Mouse (Mus musculus): ENCODE results near the gene Fabp7. TPM values are rescaled to one million over a fixed set of nuclear protein-coding genes. Genes with fewer than 3 reads are reported as not detected.
A peak's percentile ranks its signal among the peaks of the same experiment; 100 is the strongest.

Gene Fabp7
- polyA plus RNA-seq (2014; fragmentation: Nextera tagmentation; extraction: Ambion mirVana), result 5.9 and 7.3 TPM in 2 replicates

- no peak within 1 kb of the TSS for H3K4me3 ChIP-seq (ENCODE audit: low read length)
- ATAC-seq (ENCODE audit: low FRiP score, low TSS enrichment), result no peak
- no peak within 1 kb of the TSS for H3K27ac ChIP-seq (ENCODE audit: low read depth, low read length)
- WGBS, result 25% methylated on average over 7 of the region's 7 CpGs
- 0 out of 2 replicates have a peak, but pooled peaks cover 2% of the 10 kb centered on the region for H3K4me1 ChIP-seq (ENCODE audit: control insufficient read depth, insufficient read depth, low read length)
- no peak within 1 kb of the TSS for H3K9ac ChIP-seq (ENCODE audit: low read depth, low read length)
- no peaks in the 10 kb centered on the region for H3K36me3 ChIP-seq (ENCODE audit: control insufficient read depth, insufficient read depth, low read length)
- no peaks in the 10 kb centered on the region for H3K9me3 ChIP-seq (ENCODE audit: control insufficient read depth, low read length)
- no peaks in the 10 kb centered on the region for H3K27me3 ChIP-seq (ENCODE audit: control insufficient read depth, insufficient read depth, low read length)
- peak within 1 kb of the TSS; percentile 13; the same call in 1 of the 2 replicates for H3K4me2 ChIP-seq (replicated peaks; ENCODE audit: low read depth, low read length)
These were observed at the start of gene Fabp7 for GRCm38 (mm10) chr10:57784876-57785150. Gene Fabp7 (plus strand): TSS chr10:57784881.

GRCm38 (mm10) chr10:57740733-57741132 lies 43.9 kb upstream of the Fabp7 start:
- no peak overlapping the region for H3K27ac ChIP-seq (ENCODE audit: low read depth, low read length)
- ATAC-seq (ENCODE audit: low FRiP score, low TSS enrichment), result peak; percentile 48; the same call in 1 of the 2 replicates
- H3K36me3 ChIP-seq (ENCODE audit: control insufficient read depth, insufficient read depth, low read length), result no peaks in the 10 kb centered on the region
- no peak overlapping the region for H3K4me3 ChIP-seq (ENCODE audit: low read length)
- no peaks in the 10 kb centered on the region for H3K9me3 ChIP-seq (ENCODE audit: control insufficient read depth, low read length)
- H3K9ac ChIP-seq (ENCODE audit: low read depth, low read length), result no peak overlapping the region
- no peaks in the 10 kb centered on the region for H3K27me3 ChIP-seq (ENCODE audit: control insufficient read depth, insufficient read depth, low read length)
- WGBS, result 64% methylated on average over 4 of the region's 4 CpGs
- no peak overlapping the region for H3K4me2 ChIP-seq (replicated peaks; ENCODE audit: low read depth, low read length)
- no peaks in the 10 kb centered on the region for H3K4me1 ChIP-seq (ENCODE audit: control insufficient read depth, insufficient read depth, low read length)

GRCm38 (mm10) chr10:57741351-57741750 lies 43.3 kb upstream of the Fabp7 start:
- Histone ChIP-seq H3K27ac (ENCODE audit: low read depth, low read length) (no peak overlapping the region), H3K4me1 (ENCODE audit: control insufficient read depth, insufficient read depth, low read length) (no peaks in the 10 kb centered on the region), H3K9me3 (ENCODE audit: control insufficient read depth, low read length) (no peaks in the 10 kb centered on the region), H3K4me3 (ENCODE audit: low read length) (no peak overlapping the region), H3K36me3 (ENCODE audit: control insufficient read depth, insufficient read depth, low read length) (no peaks in the 10 kb centered on the region), H3K4me2 (replicated peaks; ENCODE audit: low read depth, low read length) (no peak overlapping the region), H3K27me3 (ENCODE audit: control insufficient read depth, insufficient read depth, low read length) (no peaks in the 10 kb centered on the region), H3K9ac (ENCODE audit: low read depth, low read length) (no peak overlapping the region)
- WGBS, result 49% methylated on average over 2 of the region's 2 CpGs
- no peak for ATAC-seq (ENCODE audit: low FRiP score, low TSS enrichment)

GRCm38 (mm10) chr10:57743045-57743444 lies 41.6 kb upstream of the Fabp7 start:
- no peaks in the 10 kb centered on the region for H3K4me1 ChIP-seq (ENCODE audit: control insufficient read depth, insufficient read depth, low read length)
- no peak overlapping the region for H3K4me2 ChIP-seq (replicated peaks; ENCODE audit: low read depth, low read length)
- ATAC-seq (ENCODE audit: low FRiP score, low TSS enrichment), result no peak
- no peak overlapping the region for H3K9ac ChIP-seq (ENCODE audit: low read depth, low read length)
- H3K9me3 ChIP-seq (ENCODE audit: control insufficient read depth, low read length), result no peaks in the 10 kb centered on the region
- H3K36me3 ChIP-seq (ENCODE audit: control insufficient read depth, insufficient read depth, low read length), result no peaks in the 10 kb centered on the region
- no peak overlapping the region for H3K27ac ChIP-seq (ENCODE audit: low read depth, low read length)
- WGBS, result 70% methylated on average over 7 of the region's 7 CpGs
- no peak overlapping the region for H3K4me3 ChIP-seq (ENCODE audit: low read length)
- H3K27me3 ChIP-seq (ENCODE audit: control insufficient read depth, insufficient read depth, low read length), result no peaks in the 10 kb centered on the region

- H3K9me3 ChIP-seq (ENCODE audit: control insufficient read depth, low read length), result no peaks in the 10 kb centered on the region
- no peaks in the 10 kb centered on the region for H3K36me3 ChIP-seq (ENCODE audit: control insufficient read depth, insufficient read depth, low read length)
- no peaks in the 10 kb centered on the region for H3K4me1 ChIP-seq (ENCODE audit: control insufficient read depth, insufficient read depth, low read length)
- WGBS, result 5% methylated on average over 6 of the region's 6 CpGs
- H3K9ac ChIP-seq (ENCODE audit: low read depth, low read length), result no peak overlapping the region
- peak; percentile 74; the same call in 1 of the 2 replicates for ATAC-seq (ENCODE audit: low FRiP score, low TSS enrichment)
- peak overlapping the region; percentile 38; the same call in 1 of the 2 replicates for H3K4me2 ChIP-seq (replicated peaks; ENCODE audit: low read depth, low read length)
- peak overlapping the region; percentile 27; the same call in 1 of the 2 replicates for H3K4me3 ChIP-seq (ENCODE audit: low read length)
- H3K27me3 ChIP-seq (ENCODE audit: control insufficient read depth, insufficient read depth, low read length), result no peaks in the 10 kb centered on the region
- no peak overlapping the region for H3K27ac ChIP-seq (ENCODE audit: low read depth, low read length)
These were observed 41.1 kb upstream of the Fabp7 start for GRCm38 (mm10) chr10:57743606-57744016.

- no peaks in the 10 kb centered on the region for H3K9me3 ChIP-seq (ENCODE audit: control insufficient read depth, low read length)
- ATAC-seq (ENCODE audit: low FRiP score, low TSS enrichment), result no peak
- 64% methylated on average over 2 of the region's 2 CpGs for WGBS
These were observed 40.4 kb upstream of the Fabp7 start for GRCm38 (mm10) chr10:57744128-57744765.

GRCm38 (mm10) chr10:57745452-57745851 lies 39.2 kb upstream of the Fabp7 start:
- H3K36me3 ChIP-seq (ENCODE audit: control insufficient read depth, insufficient read depth, low read length), result no peaks in the 10 kb centered on the region
- no peak for ATAC-seq (ENCODE audit: low FRiP score, low TSS enrichment)
- no peak overlapping the region for H3K4me2 ChIP-seq (replicated peaks; ENCODE audit: low read depth, low read length)
- H3K9ac ChIP-seq (ENCODE audit: low read depth, low read length), result no peak overlapping the region
- no peak overlapping the region for H3K4me3 ChIP-seq (ENCODE audit: low read length)
- H3K9me3 ChIP-seq (ENCODE audit: control insufficient read depth, low read length), result no peaks in the 10 kb centered on the region
- H3K27me3 ChIP-seq (ENCODE audit: control insufficient read depth, insufficient read depth, low read length), result no peaks in the 10 kb centered on the region
- H3K27ac ChIP-seq (ENCODE audit: low read depth, low read length), result no peak overlapping the region
- no peaks in the 10 kb centered on the region for H3K4me1 ChIP-seq (ENCODE audit: control insufficient read depth, insufficient read depth, low read length)

More at GRCm38 (mm10) chr10:57744128-57744765, 40.4 kb upstream of the Fabp7 start:
- Histone ChIP-seq H3K4me2 (replicated peaks; ENCODE audit: low read depth, low read length) (no peak overlapping the region), H3K36me3 (ENCODE audit: control insufficient read depth, insufficient read depth, low read length) (no peaks in the 10 kb centered on the region), H3K4me3 (ENCODE audit: low read length) (no peak overlapping the region), H3K27me3 (ENCODE audit: control insufficient read depth, insufficient read depth, low read length) (no peaks in the 10 kb centered on the region), H3K9ac (ENCODE audit: low read depth, low read length) (no peak overlapping the region), H3K27ac (ENCODE audit: low read depth, low read length) (no peak overlapping the region), H3K4me1 (ENCODE audit: control insufficient read depth, insufficient read depth, low read length) (no peaks in the 10 kb centered on the region)

- no peaks in the 10 kb centered on the region for H3K4me1 ChIP-seq (ENCODE audit: control insufficient read depth, insufficient read depth, low read length)
- no peaks in the 10 kb centered on the region for H3K36me3 ChIP-seq (ENCODE audit: control insufficient read depth, insufficient read depth, low read length)
- no peaks in the 10 kb centered on the region for H3K9me3 ChIP-seq (ENCODE audit: control insufficient read depth, low read length)
- H3K27me3 ChIP-seq (ENCODE audit: control insufficient read depth, insufficient read depth, low read length), result no peaks in the 10 kb centered on the region
- H3K9ac ChIP-seq (ENCODE audit: low read depth, low read length), result no peak overlapping the region
- no peak overlapping the region for H3K4me2 ChIP-seq (replicated peaks; ENCODE audit: low read depth, low read length)
- H3K4me3 ChIP-seq (ENCODE audit: low read length), result no peak overlapping the region
- no peak overlapping the region for H3K27ac ChIP-seq (ENCODE audit: low read depth, low read length)
- ATAC-seq (ENCODE audit: low FRiP score, low TSS enrichment), result no peak
These were observed 37.6 kb upstream of the Fabp7 start for GRCm38 (mm10) chr10:57747127-57747526.

- Histone ChIP-seq H3K9me3 (ENCODE audit: control insufficient read depth, low read length) (no peaks in the 10 kb centered on the region), H3K27ac (ENCODE audit: low read depth, low read length) (no peak overlapping the region), H3K9ac (ENCODE audit: low read depth, low read length) (no peak overlapping the region), H3K4me3 (ENCODE audit: low read length) (no peak overlapping the region), H3K36me3 (ENCODE audit: control insufficient read depth, insufficient read depth, low read length) (no peaks in the 10 kb centered on the region), H3K27me3 (ENCODE audit: control insufficient read depth, insufficient read depth, low read length) (no peaks in the 10 kb centered on the region), H3K4me1 (ENCODE audit: control insufficient read depth, insufficient read depth, low read length) (no peaks in the 10 kb centered on the region), H3K4me2 (replicated peaks; ENCODE audit: low read depth, low read length) (no peak overlapping the region)
- no peak for ATAC-seq (ENCODE audit: low FRiP score, low TSS enrichment)
- 80% methylated on average over 1 of the region's 1 CpGs for WGBS
These were observed 31.3 kb upstream of the Fabp7 start for GRCm38 (mm10) chr10:57753343-57753742.
